Mouse (Mus musculus): ENCODE measurements around the gene Gm20671. TPM values are rescaled to one million over a fixed set of nuclear protein-coding genes. Genes with fewer than 3 reads are reported as not detected.
"Not testable (repeated sequence)": the region's sequence is repeated elsewhere in the genome, so short reads cannot be mapped to it uniquely, and the experiment has no call there.

The Gm20671 gene
- polyA plus RNA-seq, 1 experiment from 2014 or later: not detected

GRCm38 (mm10) chr5:32854818-32855217, 27.9 kb upstream of the Gm20671 start:
- H3K27ac ChIP-seq: peak overlapping the region; percentile 63; the same call in 1 of the 2 replicates
- no peak for DNase-seq (ENCODE audit: low spot score)
- H3K4me1 ChIP-seq (replicated peaks; ENCODE audit: control insufficient read depth, insufficient read depth, low read length): peaks cover 26% of the 10 kb centered on the region
- H3K4me3 ChIP-seq (replicated peaks; ENCODE audit: low read length): no peak overlapping the region
- H3K27me3 ChIP-seq (ENCODE audit: control insufficient read depth, insufficient read depth, low read length): no peaks in the 10 kb centered on the region
- H3K9me3 ChIP-seq (ENCODE audit: control insufficient read depth, low read length): no peaks in the 10 kb centered on the region
- ATAC-seq (ENCODE audit: low FRiP score): no peak
- no peaks in the 10 kb centered on the region for H3K36me3 ChIP-seq (replicated peaks; ENCODE audit: control insufficient read depth, insufficient read depth)
- H3K9ac ChIP-seq: no peak overlapping the region
- 92% methylated on average over 4 of the region's 4 CpGs for WGBS
- no peak overlapping the region for H3K4me2 ChIP-seq (replicated peaks)

- under 1% methylated on average over 51 of the region's 51 CpGs for WGBS
- no peaks in the 10 kb centered on the region for H3K9me3 ChIP-seq (ENCODE audit: control insufficient read depth, low read length)
- H3K4me1 ChIP-seq (replicated peaks; ENCODE audit: control insufficient read depth, insufficient read depth, low read length): peaks cover 26% of the 10 kb centered on the region
- H3K27me3 ChIP-seq (ENCODE audit: control insufficient read depth, insufficient read depth, low read length): no peaks in the 10 kb centered on the region
- peak within 1 kb of the TSS; percentile 82 for H3K27ac ChIP-seq
- peak within 1 kb of the TSS; percentile 98 for H3K9ac ChIP-seq
- H3K4me3 ChIP-seq (replicated peaks; ENCODE audit: low read length): peak within 1 kb of the TSS; percentile 96
- peak within 1 kb of the TSS; percentile 73 for H3K4me2 ChIP-seq (replicated peaks)
- H3K36me3 ChIP-seq (replicated peaks; ENCODE audit: control insufficient read depth, insufficient read depth): no peaks in the 10 kb centered on the region
- DNase-seq (ENCODE audit: low spot score) (peak; percentile 99), ATAC-seq (ENCODE audit: low FRiP score) (peak; percentile 98)
Measured at GRCm38 (mm10) chr5:32853731-32854507, 27.0 kb upstream of the Gm20671 start, which contains the start of gene Prr14l. Prr14l (minus strand) TSS chr5:32854256.

GRCm38 (mm10) chr5:32852026-32852425, 25.1 kb upstream of the Gm20671 start:
- H3K4me2 ChIP-seq (replicated peaks): peak overlapping the region; percentile 73
- H3K4me3 ChIP-seq (replicated peaks; ENCODE audit: low read length): no peak overlapping the region
- peaks cover 26% of the 10 kb centered on the region for H3K4me1 ChIP-seq (replicated peaks; ENCODE audit: control insufficient read depth, insufficient read depth, low read length)
- no peak overlapping the region for H3K27ac ChIP-seq
- no peak for ATAC-seq (ENCODE audit: low FRiP score)
- H3K9ac ChIP-seq: no peak overlapping the region; the same call in 1 of the 2 replicates
- H3K27me3 ChIP-seq (ENCODE audit: control insufficient read depth, insufficient read depth, low read length): no peaks in the 10 kb centered on the region
- H3K36me3 ChIP-seq (replicated peaks; ENCODE audit: control insufficient read depth, insufficient read depth): peaks cover 2% of the 10 kb centered on the region; the same call in 1 of the 2 replicates
- WGBS: 65% methylated on average over 6 of the region's 6 CpGs
- DNase-seq (ENCODE audit: low spot score): no peak
- no peaks in the 10 kb centered on the region for H3K9me3 ChIP-seq (ENCODE audit: control insufficient read depth, low read length)

GRCm38 (mm10) chr5:32849580-32849979, 22.7 kb upstream of the Gm20671 start:
- ATAC-seq (ENCODE audit: low FRiP score); H3K27ac ChIP-seq; DNase-seq (ENCODE audit: low spot score); H3K9me3 ChIP-seq (ENCODE audit: control insufficient read depth, low read length); H3K9ac ChIP-seq; H3K27me3 ChIP-seq (ENCODE audit: control insufficient read depth, insufficient read depth, low read length); H3K4me3 ChIP-seq (replicated peaks; ENCODE audit: low read length); H3K4me2 ChIP-seq (replicated peaks): not testable (repeated sequence)
- Histone ChIP-seq H3K36me3 (replicated peaks; ENCODE audit: control insufficient read depth, insufficient read depth) (peaks cover 16% of the 10 kb centered on the region; the same call in 1 of the 2 replicates), H3K4me1 (replicated peaks; ENCODE audit: control insufficient read depth, insufficient read depth, low read length) (peaks cover 26% of the 10 kb centered on the region)
- WGBS: 100% methylated on average over 3 of the region's 3 CpGs

GRCm38 (mm10) chr5:32849178-32849577, 22.3 kb upstream of the Gm20671 start:
- WGBS: 98% methylated on average over 3 of the region's 3 CpGs
- H3K4me1 ChIP-seq (replicated peaks; ENCODE audit: control insufficient read depth, insufficient read depth, low read length): peaks cover 26% of the 10 kb centered on the region
- H3K4me3 ChIP-seq (replicated peaks; ENCODE audit: low read length): no peak overlapping the region
- no peak for DNase-seq (ENCODE audit: low spot score)
- no peaks in the 10 kb centered on the region for H3K27me3 ChIP-seq (ENCODE audit: control insufficient read depth, insufficient read depth, low read length)
- H3K27ac ChIP-seq: no peak overlapping the region
- H3K4me2 ChIP-seq (replicated peaks): no peak overlapping the region
- no peak for ATAC-seq (ENCODE audit: low FRiP score)
- H3K36me3 ChIP-seq (replicated peaks; ENCODE audit: control insufficient read depth, insufficient read depth): peaks cover 20% of the 10 kb centered on the region; the same call in 1 of the 2 replicates
- no peaks in the 10 kb centered on the region for H3K9me3 ChIP-seq (ENCODE audit: control insufficient read depth, low read length)
- no peak overlapping the region for H3K9ac ChIP-seq

GRCm38 (mm10) chr5:32840029-32840428, 13.1 kb upstream of the Gm20671 start:
- no peak overlapping the region for H3K9ac ChIP-seq
- no peak for DNase-seq (ENCODE audit: low spot score)
- no peak overlapping the region for H3K4me2 ChIP-seq (replicated peaks)
- H3K4me3 ChIP-seq (replicated peaks; ENCODE audit: low read length): no peak overlapping the region
- H3K4me1 ChIP-seq (replicated peaks; ENCODE audit: control insufficient read depth, insufficient read depth, low read length): no peaks in the 10 kb centered on the region
- H3K27me3 ChIP-seq (ENCODE audit: control insufficient read depth, insufficient read depth, low read length): no peaks in the 10 kb centered on the region
- peaks cover 90% of the 10 kb centered on the region for H3K36me3 ChIP-seq (replicated peaks; ENCODE audit: control insufficient read depth, insufficient read depth)
- WGBS: 94% methylated on average over 2 of the region's 2 CpGs
- H3K27ac ChIP-seq: no peak overlapping the region
- no peak for ATAC-seq (ENCODE audit: low FRiP score)
- H3K9me3 ChIP-seq (ENCODE audit: control insufficient read depth, low read length): no peaks in the 10 kb centered on the region

GRCm38 (mm10) chr5:32836976-32837375, 10.1 kb upstream of the Gm20671 start:
- Histone ChIP-seq H3K27me3 (ENCODE audit: control insufficient read depth, insufficient read depth, low read length) (no peaks in the 10 kb centered on the region), H3K27ac (no peak overlapping the region), H3K36me3 (replicated peaks; ENCODE audit: control insufficient read depth, insufficient read depth) (peaks cover 94% of the 10 kb centered on the region), H3K4me3 (replicated peaks; ENCODE audit: low read length) (no peak overlapping the region), H3K4me2 (replicated peaks) (no peak overlapping the region), H3K9me3 (ENCODE audit: control insufficient read depth, low read length) (no peaks in the 10 kb centered on the region), H3K9ac (no peak overlapping the region), H3K4me1 (replicated peaks; ENCODE audit: control insufficient read depth, insufficient read depth, low read length) (no peaks in the 10 kb centered on the region)
- ATAC-seq (ENCODE audit: low FRiP score) (no peak), DNase-seq (ENCODE audit: low spot score) (no peak)
- 95% methylated on average over 5 of the region's 5 CpGs for WGBS

GRCm38 (mm10) chr5:32834497-32834896, 7.6 kb upstream of the Gm20671 start:
- no peaks in the 10 kb centered on the region for H3K27me3 ChIP-seq (ENCODE audit: control insufficient read depth, insufficient read depth, low read length)
- peaks cover 96% of the 10 kb centered on the region for H3K36me3 ChIP-seq (replicated peaks; ENCODE audit: control insufficient read depth, insufficient read depth)
- no peak overlapping the region for H3K4me3 ChIP-seq (replicated peaks; ENCODE audit: low read length)
- ATAC-seq (ENCODE audit: low FRiP score) (no peak), DNase-seq (ENCODE audit: low spot score) (no peak)
- no peak overlapping the region for H3K9ac ChIP-seq
- H3K4me2 ChIP-seq (replicated peaks): no peak overlapping the region
- no peak overlapping the region for H3K27ac ChIP-seq
- H3K9me3 ChIP-seq (ENCODE audit: control insufficient read depth, low read length): no peaks in the 10 kb centered on the region
- WGBS: 80% methylated on average over 1 of the region's 1 CpGs
- no peaks in the 10 kb centered on the region for H3K4me1 ChIP-seq (replicated peaks; ENCODE audit: control insufficient read depth, insufficient read depth, low read length)

- peaks cover 95% of the 10 kb centered on the region for H3K36me3 ChIP-seq (replicated peaks; ENCODE audit: control insufficient read depth, insufficient read depth)
- DNase-seq (ENCODE audit: low spot score): no peak
- WGBS: 93% methylated on average over 2 of the region's 2 CpGs
- H3K27ac ChIP-seq: no peak overlapping the region
- H3K4me2 ChIP-seq (replicated peaks): no peak overlapping the region
- no peak overlapping the region for H3K9ac ChIP-seq
- H3K4me1 ChIP-seq (replicated peaks; ENCODE audit: control insufficient read depth, insufficient read depth, low read length): no peaks in the 10 kb centered on the region
- no peak overlapping the region for H3K4me3 ChIP-seq (replicated peaks; ENCODE audit: low read length)
- ATAC-seq (ENCODE audit: low FRiP score): no peak
- no peaks in the 10 kb centered on the region for H3K9me3 ChIP-seq (ENCODE audit: control insufficient read depth, low read length)
- H3K27me3 ChIP-seq (ENCODE audit: control insufficient read depth, insufficient read depth, low read length): no peaks in the 10 kb centered on the region
Measured at GRCm38 (mm10) chr5:32830054-32830453, 3.1 kb upstream of the Gm20671 start.
